Comparison of ENCODE assay signal across 21 mouse cellular contexts in the genomic region with DNA sequence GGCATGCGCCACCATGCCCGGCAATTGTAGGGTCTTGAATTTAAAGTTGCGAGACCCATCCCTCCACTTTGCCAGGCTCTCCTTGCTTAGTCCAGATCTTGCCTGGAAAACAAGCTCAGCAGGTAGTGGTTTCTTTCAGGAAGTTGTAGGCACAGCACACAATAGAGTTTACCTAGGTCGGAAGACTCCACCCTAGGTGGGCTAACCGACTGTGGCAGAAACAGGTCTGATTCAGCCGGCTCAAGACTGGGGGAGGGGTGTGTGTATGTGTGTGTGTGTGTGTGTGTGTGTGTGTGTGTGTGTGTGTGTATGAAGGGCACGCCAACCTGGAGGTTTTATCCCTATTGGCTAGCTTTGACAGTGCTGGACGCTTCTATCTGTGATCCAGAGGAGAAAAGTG. TPM values are rescaled to one million over a fixed set of nuclear protein-coding genes. Genes with fewer than 3 reads are reported as not detected.
"Had no signal": no experiment of that assay in that cellular context is flagged by ENCODE, and none has a peak within 500 bp of the region (broad histone marks: within the 10 kb centered on the region; RNA-seq: fewer than 3 reads in every experiment).

No protein-coding gene starts in this region.

- H3K9ac ChIP-seq: liver, postnatal 0 days; lung, embryonic 15.5 days; midbrain, embryonic 13.5 days; midbrain, embryonic 15.5 days; neural tube, embryonic 12.5 days had no signal

- DNase-seq: liver, postnatal 0 days; lung, adult 2 months; lung, postnatal 14 days; lung, postnatal 36 days; retina, postnatal 1 day; right cerebral cortex, adult 18-20 months; right cerebral cortex, postnatal 25 days; right cerebral cortex, postnatal 4 days; spleen, adult 18-20 months; thymus, adult 2 months; thymus, postnatal 25 days; thymus, postnatal 4 days had no signal

- H3K4me2 ChIP-seq: lung, embryonic 15.5 days; midbrain, embryonic 11.5 days; midbrain, embryonic 13.5 days; midbrain, embryonic 15.5 days; neural tube, embryonic 12.5 days had no signal

- H3K27me3 ChIP-seq: lung, embryonic 15.5 days; midbrain, embryonic 13.5 days; midbrain, embryonic 15.5 days; neural tube, embryonic 12.5 days had no signal

- H3K36me3 ChIP-seq: lung, embryonic 15.5 days; midbrain, embryonic 13.5 days; midbrain, embryonic 15.5 days; neural tube, embryonic 12.5 days had no signal

- H3K9me3 ChIP-seq: lung, embryonic 15.5 days; midbrain, embryonic 13.5 days; midbrain, embryonic 15.5 days; neural tube, embryonic 12.5 days had no signal

- H3K4me3 ChIP-seq: lung, embryonic 15.5 days; megakaryocyte, embryonic 14.5 days; midbrain, embryonic 13.5 days; midbrain, embryonic 15.5 days; neural tube, embryonic 12.5 days had no signal

- ATAC-seq: liver, postnatal 0 days; lung, postnatal 0 days; midbrain, embryonic 13.5 days; midbrain, embryonic 15.5 days had no signal

- H3K27ac ChIP-seq: lung, embryonic 15.5 days; macrophage; midbrain, embryonic 13.5 days; midbrain, embryonic 15.5 days; neural tube, embryonic 12.5 days had no signal

- H3K4me1 ChIP-seq: lung, embryonic 15.5 days; megakaryocyte, embryonic 14.5 days; midbrain, embryonic 13.5 days; midbrain, embryonic 15.5 days; neural tube, embryonic 12.5 days had no signal

RNA-seq across cellular contexts. Expression of a gene that starts 10.2 kb away (rescaled TPM):
- total RNA-seq: monocyte, adult 5-6 weeks had no signal
